Mouse (Mus musculus) activated CD4-positive, CD25-positive, alpha-beta regulatory T cell, adult 4 months (primary cell): ENCODE measurements around the gene Mprip. TPM values are rescaled to one million over a fixed set of nuclear protein-coding genes. Genes with fewer than 3 reads are reported as not detected.
"Not testable (repeated sequence)": the region's sequence is repeated elsewhere in the genome, so short reads cannot be mapped to it uniquely, and the experiment has no call there.

Source experiments
- ATAC-seq: one replicate; pipeline ENCODE4 v1.8.0; 2017
- polyA plus RNA-seq, 2 experiments: library from polyadenylated mRNA; unstranded; fragments of 100-300 nt; shearing (Covaris generic); gene quantifications; one replicate each; pipeline ENCODE4 v1.2.1; 2017

Gene Mprip
- polyA plus RNA-seq, 2 experiments from 2014 or later = 18.3 to 22.0 TPM

GRCm38 (mm10) chr11:59655337-59655736 lies 5.8 kb upstream of the Mprip start:
- ATAC-seq = no peak

DNA sequence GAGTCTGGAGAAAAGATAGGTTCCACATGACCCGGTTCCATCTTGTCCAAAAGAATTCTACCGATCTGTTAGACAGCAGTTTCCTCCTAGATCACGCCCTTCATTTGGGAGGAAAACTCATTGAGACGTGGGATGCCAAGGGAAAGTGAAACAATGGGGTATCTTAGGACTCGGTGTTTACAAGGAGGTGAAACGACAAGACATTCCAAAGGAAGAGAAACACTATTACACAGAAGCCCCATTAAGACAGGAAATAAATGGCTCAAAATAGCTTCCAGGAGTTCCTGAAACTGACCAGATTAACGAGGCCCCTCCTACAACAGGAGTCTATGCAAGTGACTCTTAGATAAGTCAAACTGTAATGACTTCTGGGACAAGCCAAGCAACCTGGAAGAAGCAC lies 5.1 kb upstream of the Mprip start:
- ATAC-seq = no peak

GRCm38 (mm10) chr11:59661601-59662248 lies 620 bp downstream of the Mprip start:
- no peak for ATAC-seq

DNA sequence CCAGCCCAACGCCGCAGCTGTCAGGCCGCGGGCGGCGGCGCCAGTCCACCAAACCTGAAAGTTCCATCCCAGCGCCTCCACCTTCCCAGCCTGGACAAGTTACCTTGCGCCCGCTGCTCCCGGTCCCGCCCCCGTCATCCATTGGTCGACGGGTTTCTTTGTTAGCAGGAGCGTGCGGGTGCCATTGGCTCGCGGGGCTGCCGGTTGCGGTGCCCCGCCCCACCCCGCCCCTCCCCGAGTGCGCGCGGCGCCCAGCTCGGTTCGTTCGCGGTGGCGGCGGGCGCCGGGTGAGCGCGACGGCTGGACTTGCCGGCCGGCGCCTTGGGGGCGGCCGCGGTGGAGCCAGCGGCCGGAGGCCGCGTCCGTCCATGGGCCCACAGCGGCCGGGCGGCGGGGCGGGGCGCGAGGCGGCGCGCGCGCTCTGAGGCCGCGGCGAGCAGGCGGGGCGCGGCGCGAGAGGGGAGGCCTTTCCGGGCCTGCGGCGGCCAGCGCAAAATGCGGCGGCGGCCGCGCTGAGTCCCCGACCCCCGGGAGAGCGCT lies 1.2 kb downstream of the Mprip start:
- peak; percentile 79 for ATAC-seq

- peak; percentile 35 for ATAC-seq
These were observed 2.0 kb downstream of the Mprip start for GRCm38 (mm10) chr11:59662877-59663775.

DNA sequence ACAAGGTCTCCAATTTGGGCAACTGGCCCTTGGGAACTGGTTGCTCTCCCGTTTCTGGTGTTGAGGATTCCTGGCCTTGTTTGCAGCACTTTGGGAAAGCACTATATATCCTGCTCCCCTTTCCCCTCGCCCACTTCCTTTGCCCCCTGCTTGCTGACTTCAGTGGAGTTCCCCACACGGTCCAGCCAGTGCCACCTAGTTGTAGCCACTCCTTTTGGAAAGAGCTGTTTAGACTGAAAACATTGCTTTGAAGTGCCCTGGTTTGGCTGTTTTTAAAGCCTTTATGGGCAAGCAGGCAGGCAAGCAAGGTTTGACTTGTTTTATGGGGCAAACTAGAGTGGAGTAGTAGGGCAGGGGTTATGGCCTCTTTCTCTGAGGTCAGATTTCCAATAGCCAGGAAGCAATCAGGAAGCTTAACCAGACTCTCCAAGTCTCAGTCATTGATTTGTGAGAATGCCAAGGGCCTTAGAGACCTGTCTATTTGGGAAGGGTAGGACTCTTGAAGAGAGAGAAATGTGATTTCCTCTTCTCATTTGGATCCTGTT lies 2.7 kb downstream of the Mprip start:
- no peak for ATAC-seq

- ATAC-seq = no peak
These were observed 3.7 kb downstream of the Mprip start for GRCm38 (mm10) chr11:59664818-59665217.

DNA sequence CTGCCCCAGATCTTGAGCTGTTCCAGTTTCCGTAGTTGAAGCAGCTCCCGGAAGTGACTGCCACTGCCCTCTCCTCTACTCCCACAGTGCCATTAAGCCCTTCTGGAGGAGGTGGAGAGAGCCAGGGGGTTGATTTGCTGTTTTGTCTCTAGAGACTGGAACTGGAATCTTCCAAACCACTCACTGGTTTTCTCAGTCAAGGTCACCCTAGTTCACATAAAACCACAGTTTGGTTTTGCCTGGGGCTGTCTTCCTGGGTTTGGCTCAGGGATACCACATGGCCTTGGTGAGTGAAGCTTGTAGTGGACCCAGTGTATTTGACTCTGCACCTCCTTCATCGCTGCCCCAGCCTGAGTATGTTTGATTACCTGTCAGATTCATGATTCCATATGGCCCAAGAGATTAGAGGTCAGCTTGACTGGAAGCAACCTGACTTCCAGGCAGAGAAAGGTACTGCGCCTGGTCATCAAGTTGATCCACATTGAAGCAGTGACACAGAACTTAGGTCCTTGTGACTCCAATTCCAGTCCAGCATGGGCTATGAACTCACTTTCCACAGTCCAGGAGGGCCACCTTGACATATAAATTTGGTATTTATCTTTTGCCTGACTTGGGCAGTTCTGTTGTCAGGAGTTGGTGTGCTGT lies 10.1 kb downstream of the Mprip start:
- no peak for ATAC-seq

DNA sequence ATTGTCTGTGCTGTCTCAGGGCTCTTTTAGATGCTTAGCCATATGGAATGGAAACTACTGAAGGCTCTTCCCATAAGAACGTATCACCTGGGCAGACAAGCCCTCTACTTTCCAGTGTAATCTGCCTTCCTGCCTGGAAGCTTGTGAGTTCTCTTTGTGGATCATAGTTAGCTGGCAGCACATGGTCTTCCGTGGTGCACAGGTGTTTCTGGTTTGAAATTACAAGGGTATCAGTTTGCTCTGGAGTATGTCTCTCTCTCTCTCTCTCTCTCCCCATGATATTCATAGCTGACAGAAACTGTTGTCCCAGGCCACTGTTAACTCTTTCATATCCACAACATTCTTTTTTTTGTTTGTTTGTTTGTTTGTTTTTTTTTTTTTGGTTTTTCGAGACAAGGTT lies 12.9 kb downstream of the Mprip start:
- ATAC-seq = no peak

DNA sequence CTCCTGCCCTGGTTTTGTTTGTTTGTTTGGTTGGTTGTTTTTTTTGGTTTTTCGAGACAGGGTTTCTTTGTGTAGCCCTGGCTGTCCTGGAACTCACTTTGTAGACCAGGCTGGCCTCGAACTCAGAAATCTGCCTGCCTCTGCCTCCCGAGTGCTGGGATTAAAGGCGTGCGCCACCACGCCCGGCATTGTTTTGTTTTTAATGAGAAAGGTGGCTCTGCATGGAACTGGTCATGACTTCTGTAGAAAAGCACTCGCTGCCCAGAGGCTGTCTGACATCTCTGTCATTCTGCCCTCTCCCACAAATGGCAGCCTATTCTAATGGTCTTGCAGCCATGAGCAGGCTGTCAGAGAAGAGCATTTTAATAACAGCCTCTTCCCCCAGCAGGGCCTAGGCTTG lies 13.6 kb downstream of the Mprip start:
- ATAC-seq = not testable (repeated sequence)

DNA sequence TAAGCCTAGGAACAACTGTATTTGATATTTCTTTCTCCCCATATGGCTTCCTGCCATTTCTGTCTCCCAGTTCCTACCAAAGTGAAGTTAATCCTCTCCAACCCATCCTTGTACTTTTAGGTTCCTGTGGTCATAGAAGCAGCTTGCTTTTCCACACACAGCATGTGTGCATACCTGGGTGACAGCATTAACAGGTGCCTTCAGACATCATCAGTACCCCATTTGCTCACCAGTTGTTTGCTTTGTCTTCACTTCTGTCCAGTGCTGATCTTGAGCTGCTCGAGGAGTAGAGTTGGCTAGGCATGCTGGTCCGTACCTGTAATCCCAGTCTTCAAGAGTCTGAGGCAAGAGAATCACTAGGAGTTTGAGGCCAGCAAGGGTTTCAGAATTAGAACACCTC lies 16.7 kb downstream of the Mprip start:
- ATAC-seq = no peak

- ATAC-seq = no peak
These were observed 17.6 kb downstream of the Mprip start for GRCm38 (mm10) chr11:59678693-59679092.

DNA sequence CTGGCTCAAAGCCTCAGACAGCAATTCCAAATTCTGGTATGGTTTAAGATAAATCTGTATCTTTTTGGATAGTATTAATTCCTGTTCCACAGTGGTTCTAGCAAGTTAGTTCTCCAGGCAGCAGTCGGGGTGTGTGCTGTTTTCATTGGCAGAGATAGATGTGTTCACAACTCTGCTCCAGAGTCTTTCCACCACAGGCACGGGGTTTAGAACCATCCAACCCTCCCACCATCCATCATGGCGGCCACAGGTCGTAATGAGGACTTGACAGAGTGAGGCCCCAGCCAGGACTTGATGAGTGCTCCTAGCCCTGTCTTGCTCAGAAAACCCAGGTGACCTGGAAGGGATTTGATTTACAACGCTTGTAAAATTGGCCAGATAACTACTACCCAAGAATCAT lies 19.0 kb downstream of the Mprip start:
- no peak for ATAC-seq

- no peak for ATAC-seq
These were observed 23.9 kb downstream of the Mprip start for GRCm38 (mm10) chr11:59684956-59685355.

GRCm38 (mm10) chr11:59694533-59694932 lies 33.4 kb downstream of the Mprip start:
- ATAC-seq = no peak

DNA sequence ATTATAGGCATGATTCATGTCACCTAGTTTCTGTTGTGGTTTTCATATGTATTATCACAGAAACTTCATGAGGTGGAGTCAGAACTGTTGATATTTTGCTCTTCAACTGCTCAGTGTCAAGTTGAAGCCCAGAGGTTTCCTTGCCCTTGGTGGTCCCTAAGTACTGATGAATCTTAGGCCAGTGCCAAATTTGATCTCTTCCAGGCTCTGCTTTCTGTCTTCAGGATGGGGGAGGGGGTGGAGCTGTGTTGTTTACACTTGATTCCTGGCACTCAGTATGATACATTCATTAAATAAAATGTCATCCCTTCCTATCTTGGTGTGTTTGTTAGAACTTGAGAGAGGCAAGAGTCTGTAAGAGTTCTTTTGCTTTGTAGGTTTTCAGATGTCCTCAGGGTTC lies 34.4 kb downstream of the Mprip start:
- no peak for ATAC-seq

DNA sequence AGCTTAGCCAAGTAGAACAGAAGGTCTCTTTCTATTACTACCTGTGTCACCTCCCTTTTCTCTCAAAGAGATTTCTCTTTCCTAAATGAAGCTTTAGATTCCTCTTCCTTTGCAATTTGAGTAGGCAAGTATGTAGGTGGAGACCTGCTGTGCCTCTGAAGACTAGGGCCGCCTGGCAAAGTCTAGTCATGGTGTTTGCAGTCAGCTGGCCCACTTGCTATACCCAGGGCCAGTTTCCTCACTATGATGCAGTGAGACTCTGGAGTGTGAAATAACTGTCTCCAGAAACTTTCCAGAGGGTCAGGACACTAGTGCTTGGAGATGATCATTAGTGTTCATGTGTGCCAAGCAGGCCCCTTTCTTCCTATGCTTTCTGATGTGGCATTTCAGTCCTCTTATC lies 36.5 kb downstream of the Mprip start:
- ATAC-seq = no peak

GRCm38 (mm10) chr11:59700787-59701186 lies 39.7 kb downstream of the Mprip start:
- no peak for ATAC-seq

DNA sequence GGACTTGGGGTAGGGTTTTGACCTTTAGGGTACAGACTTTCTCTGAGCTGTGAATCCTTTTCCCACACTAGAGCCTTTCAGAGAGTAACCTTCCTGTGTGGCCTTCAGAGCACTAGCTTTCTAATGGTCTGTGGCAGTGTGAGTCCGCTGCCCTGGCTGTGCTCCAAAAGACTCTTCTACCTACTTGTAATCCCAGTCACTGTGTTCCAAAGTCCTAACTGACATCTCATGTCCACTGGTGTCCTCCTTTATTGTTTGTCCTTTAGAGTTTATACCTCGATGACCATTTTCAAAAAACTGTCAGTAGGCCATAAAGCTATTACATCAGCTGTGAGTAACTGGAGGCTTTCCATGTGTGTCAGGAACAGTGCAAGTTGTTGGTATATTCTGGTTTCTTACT lies 44.0 kb downstream of the Mprip start:
- ATAC-seq = no peak

DNA sequence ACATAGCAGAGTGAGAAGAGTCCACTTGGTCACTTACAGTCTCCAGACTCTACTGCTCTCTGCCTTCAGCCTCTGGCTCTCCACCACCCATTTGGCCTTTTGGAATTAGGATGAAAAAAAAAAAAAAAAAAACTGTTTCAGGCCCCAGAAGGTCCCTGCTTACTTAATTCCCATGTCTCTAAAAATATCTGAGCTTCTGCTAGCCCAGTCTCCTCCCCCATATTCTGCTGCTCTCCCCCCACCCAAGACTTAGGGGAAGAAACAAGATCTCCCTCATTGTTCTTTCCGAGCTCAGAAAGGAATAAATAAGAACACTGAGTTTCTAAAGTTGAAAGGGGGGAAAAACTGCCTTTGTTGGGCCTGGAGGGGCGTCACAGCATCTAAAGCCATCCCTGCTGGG lies 46.4 kb downstream of the Mprip start:
- no peak for ATAC-seq

- no peak for ATAC-seq
These were observed 47.0 kb downstream of the Mprip start for GRCm38 (mm10) chr11:59707931-59708611.

DNA sequence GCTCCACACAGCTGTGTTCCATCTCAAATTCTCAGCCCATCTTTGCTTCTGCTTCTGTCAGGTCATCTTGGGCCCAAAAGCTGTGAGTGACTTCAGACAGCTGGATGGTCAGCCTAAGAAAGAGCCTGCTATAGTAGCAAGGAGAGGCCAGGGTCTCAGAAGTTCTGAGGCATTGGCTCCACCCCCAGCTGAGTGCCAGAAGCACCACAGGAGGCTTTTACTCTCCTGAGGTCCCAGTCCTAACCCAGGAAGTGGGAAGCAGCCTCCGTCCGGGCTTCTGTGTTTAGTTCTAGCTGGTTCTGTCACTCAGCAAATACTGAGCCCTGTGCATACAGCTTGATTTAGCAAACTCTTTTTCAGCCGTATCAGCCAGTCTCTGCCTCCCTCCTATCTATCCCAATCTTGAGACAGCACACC lies 54.3 kb downstream of the Mprip start:
- no peak for ATAC-seq
